Mouse (Mus musculus) layer of hippocampus, adult 2 months (tissue): ENCODE results near the gene Sp9. TPM values are rescaled to one million over a fixed set of nuclear protein-coding genes. Genes with fewer than 3 reads are reported as not detected.

Source experiments
- DNase-seq, 2 experiments: peaks; one replicate each; pipeline ENCODE4 v3.0.0; 2022; ENCODE audit warnings: low spot score in 2 of 2
- H3K27ac ChIP-seq: fragments of 200-600 bp; 2 replicates; pipeline ENCODE4 v1.8.1; 2022
- H3K4me3 ChIP-seq: fragments of 200-600 bp; 2 replicates; pipeline ENCODE4 v1.8.1; 2022; ENCODE audit warnings: mild to moderate bottlenecking
- CTCF ChIP-seq: fragments of 200-600 bp; conservative IDR thresholded peaks from 2 replicates; pipeline ENCODE4 v1.8.1; 2022; ENCODE audit warnings: antibody characterized with exemption, mild to moderate bottlenecking, moderate library complexity
- total RNA-seq, 2 experiments: library from RNA; stranded (reverse); gene quantifications; 2 replicates each; pipeline ENCODE4 v1.2.3; 2021

The Sp9 gene
- total RNA-seq, 2 experiments from 2014 or later = 3.8 to 4.3 TPM

DNA sequence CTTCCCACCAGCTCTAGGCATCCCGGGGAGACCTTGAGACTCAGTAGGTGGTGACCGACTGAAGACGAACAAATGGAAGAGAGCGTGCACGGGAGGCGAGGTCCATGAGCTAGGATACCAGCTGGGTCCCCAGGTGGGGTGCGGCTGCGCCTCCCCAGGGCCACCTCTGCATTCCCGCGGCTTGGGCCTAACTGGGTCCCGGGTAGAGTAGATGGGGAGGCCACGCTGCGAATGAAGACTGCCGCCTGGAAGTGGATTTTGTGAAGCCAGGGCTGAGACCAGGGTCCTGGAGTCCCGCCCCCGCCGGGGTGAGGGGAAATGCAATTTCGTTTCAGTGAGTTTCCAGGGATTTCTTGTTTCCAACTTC, 6.0 kb downstream of the Sp9 start:
- no peak for TF ChIP-seq CTCF
- DNase-seq = no peak
- H3K27ac ChIP-seq = no peak overlapping the region; the same call in 1 of the 2 replicates
- no peak overlapping the region for H3K4me3 ChIP-seq

GRCm38 (mm10) chr2:73278131-73278854, 6.6 kb downstream of the Sp9 start:
- Histone ChIP-seq H3K27ac (no peak overlapping the region), H3K4me3 (no peak overlapping the region; the same call in 1 of the 2 replicates)
- TF ChIP-seq CTCF = peak; percentile 100
- peak; percentile 81 to 88 for DNase-seq

GRCm38 (mm10) chr2:73278869-73279268, 7.1 kb downstream of the Sp9 start:
- H3K27ac ChIP-seq = 0 out of 2 replicates have a peak overlapping the region, but pooled peaks have one; percentile 11
- DNase-seq = no peak

GRCm38 (mm10) chr2:73279271-73280038, 7.7 kb downstream of the Sp9 start:
- H3K4me3 ChIP-seq = no peak overlapping the region
- no peak for TF ChIP-seq CTCF
- no peak for DNase-seq

More at GRCm38 (mm10) chr2:73278869-73279268, 7.1 kb downstream of the Sp9 start:
- TF ChIP-seq CTCF = no peak
- H3K4me3 ChIP-seq = no peak overlapping the region; the same call in 1 of the 2 replicates

DNA sequence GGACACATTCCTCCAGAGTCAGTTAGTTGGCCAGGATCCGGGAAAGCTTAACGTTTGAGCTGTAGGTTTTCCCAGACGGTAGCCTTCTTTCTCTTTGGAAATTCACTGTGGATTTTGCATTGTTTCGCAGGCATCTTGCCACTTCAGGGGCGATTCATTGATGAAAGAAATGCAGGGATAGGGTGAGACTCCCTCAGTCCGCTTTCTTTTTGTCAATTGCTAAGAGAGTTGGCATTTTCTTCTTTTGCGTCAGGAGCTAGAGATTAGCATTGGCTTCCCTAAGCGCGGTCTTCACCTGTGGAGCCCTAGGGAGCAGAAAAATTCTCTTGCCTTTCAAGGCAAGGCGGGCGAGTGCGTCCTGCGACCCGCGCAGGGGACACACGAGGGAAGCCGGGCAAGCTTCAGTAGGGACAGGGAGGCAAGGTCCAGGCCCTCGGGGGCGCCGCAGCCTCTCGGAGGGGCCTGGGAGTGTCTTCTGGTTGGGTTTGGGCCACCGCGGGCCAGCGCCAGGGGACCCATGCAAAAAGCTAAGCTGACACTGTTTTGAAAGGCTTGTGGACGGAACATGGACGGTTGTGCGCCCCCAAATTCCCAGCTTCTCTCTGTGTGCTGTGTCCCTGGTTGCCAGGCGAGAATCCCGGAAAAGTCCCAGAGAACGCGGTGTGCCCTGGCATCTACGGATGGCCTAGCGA, 8.8 kb downstream of the Sp9 start:
- TF ChIP-seq CTCF = no peak
- DNase-seq = no peak
- Histone ChIP-seq H3K27ac (no peak overlapping the region), H3K4me3 (no peak overlapping the region)

More at GRCm38 (mm10) chr2:73279271-73280038, 7.7 kb downstream of the Sp9 start:
- H3K27ac ChIP-seq = 0 out of 2 replicates have a peak overlapping the region, but pooled peaks have one; percentile 11

GRCm38 (mm10) chr2:73281048-73281661, 9.4 kb downstream of the Sp9 start:
- Histone ChIP-seq H3K27ac (no peak overlapping the region), H3K4me3 (no peak overlapping the region)
- DNase-seq = no peak
- no peak for TF ChIP-seq CTCF

DNA sequence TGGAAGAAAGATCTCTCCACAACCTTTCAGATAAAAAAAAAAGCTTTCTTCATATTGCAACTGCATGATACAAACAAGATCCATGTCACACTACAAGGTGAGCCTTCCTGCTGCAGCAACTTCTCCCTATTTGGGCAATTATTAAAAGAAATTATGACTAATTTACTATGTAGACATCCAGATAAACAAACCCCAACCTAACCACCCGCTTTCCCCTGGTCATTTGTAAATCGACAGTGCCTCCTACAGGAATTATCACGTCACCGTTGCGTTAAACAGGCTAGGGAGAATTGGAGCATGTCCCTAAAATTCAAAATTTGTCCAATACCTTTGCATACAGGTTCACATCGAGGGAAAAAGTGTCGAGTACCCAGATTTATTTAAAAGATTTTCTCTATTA, 10.0 kb downstream of the Sp9 start:
- Histone ChIP-seq H3K4me3 (no peak overlapping the region), H3K27ac (no peak overlapping the region)
- DNase-seq = no peak
- peak; percentile 57 for TF ChIP-seq CTCF

- peak; percentile 85 for TF ChIP-seq CTCF
- DNase-seq = no peak
Observed at GRCm38 (mm10) chr2:73285630-73286029, 13.9 kb downstream of the Sp9 start.

GRCm38 (mm10) chr2:73291130-73291529, 19.4 kb downstream of the Sp9 start:
- TF ChIP-seq CTCF = no peak
- no peak overlapping the region for H3K4me3 ChIP-seq
- no peak for DNase-seq
- peak overlapping the region; percentile 28 for H3K27ac ChIP-seq

More at GRCm38 (mm10) chr2:73285630-73286029, 13.9 kb downstream of the Sp9 start:
- Histone ChIP-seq H3K27ac (no peak overlapping the region), H3K4me3 (no peak overlapping the region)

- H3K27ac ChIP-seq = no peak overlapping the region
- no peak for TF ChIP-seq CTCF
- no peak overlapping the region for H3K4me3 ChIP-seq
- DNase-seq = no peak
Observed at GRCm38 (mm10) chr2:73295023-73295422, 23.3 kb downstream of the Sp9 start.

GRCm38 (mm10) chr2:73298154-73298553, 26.4 kb downstream of the Sp9 start:
- no peak overlapping the region for H3K27ac ChIP-seq
- TF ChIP-seq CTCF = no peak
- no peak for DNase-seq
- H3K4me3 ChIP-seq = no peak overlapping the region

DNA sequence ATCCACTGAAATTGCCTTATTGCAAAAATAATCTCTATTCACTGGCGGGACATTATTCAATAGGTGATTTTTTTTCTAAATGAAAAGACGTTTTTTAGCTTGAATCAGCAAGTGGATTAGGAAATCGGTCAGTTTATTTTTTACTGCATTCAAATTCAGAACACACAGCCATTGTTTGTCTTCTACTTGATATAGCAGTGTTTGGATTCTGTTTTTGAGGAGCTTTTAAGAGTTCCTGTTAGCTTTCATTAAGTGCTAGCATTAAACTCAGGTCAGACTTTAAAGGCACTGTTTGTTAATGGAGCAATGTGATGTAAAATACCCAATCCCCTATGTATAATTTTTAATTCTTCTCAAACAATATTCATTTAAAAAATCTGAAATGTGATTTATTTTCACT, 27.1 kb downstream of the Sp9 start:
- DNase-seq = no peak
- Histone ChIP-seq H3K27ac (no peak overlapping the region), H3K4me3 (no peak overlapping the region)
- TF ChIP-seq CTCF = no peak
